Mouse (Mus musculus): ENCODE measurements at regions not wholly inside any gene's neighbourhood (a gene's known extent, or its start where the extent isn't known, plus 50 kb on each side); places are given as distances from the start of the nearest gene placed in this dataset.

DNA sequence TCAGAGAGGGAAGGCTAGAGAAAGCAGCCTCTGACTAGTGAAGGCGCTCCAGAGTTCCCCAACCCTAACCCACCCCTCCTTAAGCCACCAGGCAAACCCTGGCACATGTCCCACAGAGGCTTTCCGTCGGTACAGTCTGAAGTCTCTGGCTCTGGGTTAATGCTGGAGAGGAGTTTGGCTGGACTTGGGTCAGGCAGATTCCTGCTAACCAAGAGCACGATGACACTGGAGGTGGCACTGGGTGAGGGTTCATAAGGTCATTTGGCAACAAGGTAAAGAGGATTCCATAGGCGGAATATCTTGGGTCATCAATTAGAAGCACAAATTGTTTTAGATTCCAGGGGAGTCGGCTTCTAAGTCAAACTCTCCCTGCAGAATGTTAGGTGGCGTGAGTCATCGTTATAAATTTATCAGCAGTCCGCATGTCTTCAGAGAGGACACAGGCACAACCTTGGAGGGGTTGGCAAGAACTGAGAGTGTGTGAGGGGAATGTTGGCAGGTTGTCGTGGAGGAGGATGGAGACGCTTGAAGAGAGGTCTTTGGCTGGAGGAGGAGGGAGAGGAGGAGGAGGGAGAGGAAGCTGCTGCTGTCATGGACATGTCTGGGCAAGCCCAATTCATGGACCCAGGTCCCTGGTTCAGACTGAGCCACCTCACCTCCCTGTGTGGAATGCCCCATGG, 138.4 kb downstream of the Utp6 start:
- DNase-seq = no peak

DNA sequence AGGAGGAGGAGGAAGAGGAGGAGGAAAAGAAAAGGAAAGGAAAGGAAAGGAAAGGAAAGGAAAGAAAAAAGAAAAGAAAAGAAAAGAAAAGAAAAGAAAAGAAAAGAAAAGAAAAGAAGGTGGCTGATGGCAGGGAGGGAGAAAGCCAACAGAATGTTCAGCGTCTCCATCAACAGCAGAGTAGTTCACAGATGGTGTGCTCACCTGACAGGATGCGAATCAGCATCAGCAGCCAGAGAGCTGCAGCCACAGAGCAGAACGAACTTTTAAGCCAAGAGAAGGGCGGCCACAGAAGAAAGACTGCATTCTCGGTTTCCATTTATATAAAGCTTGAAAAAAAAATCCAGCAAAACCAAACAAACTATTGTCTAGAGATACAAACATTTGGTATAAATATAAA, 140.2 kb downstream of the Utp6 start:
- DNase-seq = no peak

DNA sequence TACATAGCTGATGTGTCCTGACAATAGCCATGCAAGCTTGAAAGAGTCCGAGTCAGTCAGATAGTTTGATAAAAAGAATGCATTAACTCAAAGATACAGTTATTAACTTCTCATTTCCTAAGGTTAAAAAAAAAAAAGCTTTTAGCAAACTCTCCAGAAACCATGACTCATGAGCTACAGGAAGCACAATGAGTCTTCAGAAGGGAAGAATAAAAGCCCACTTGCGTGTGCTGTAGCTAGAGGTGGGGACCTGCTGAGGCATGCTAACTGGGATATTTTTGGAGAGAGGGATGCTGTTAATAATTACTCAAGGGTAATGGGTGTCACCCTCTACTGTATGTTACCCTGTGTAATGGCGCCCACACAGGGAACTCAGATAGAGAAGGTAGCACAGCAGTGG, 147.0 kb downstream of the Utp6 start:
- no peak for DNase-seq

DNA sequence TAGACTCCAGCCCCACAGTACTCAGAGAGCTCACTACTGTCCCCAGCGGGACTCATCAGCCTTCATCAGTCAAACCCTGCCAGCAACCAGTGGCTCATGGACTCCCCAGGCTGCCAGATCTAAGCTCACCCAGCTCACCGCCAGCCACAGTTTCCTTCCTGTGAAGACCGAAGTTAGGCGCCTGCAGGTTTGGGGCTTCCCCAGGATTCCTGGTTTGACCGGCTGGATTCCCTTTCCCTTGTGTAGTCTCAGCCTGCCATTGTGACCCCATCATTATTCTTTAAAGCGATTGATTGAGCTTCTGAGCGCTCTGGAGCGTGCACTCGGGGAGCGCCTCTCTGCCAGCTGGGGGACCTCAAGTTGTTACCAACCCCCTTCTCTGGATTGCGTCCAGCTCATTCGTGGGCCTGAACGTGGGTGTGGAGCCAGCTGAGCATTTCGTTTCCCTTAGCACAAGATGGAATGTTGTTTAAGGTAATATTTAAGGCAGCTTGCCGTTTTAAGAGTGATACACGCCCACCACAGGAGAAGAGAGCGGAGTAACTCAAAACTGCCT, 155.2 kb downstream of the Utp6 start:
- peak; percentile 15 to 29 for DNase-seq

DNA sequence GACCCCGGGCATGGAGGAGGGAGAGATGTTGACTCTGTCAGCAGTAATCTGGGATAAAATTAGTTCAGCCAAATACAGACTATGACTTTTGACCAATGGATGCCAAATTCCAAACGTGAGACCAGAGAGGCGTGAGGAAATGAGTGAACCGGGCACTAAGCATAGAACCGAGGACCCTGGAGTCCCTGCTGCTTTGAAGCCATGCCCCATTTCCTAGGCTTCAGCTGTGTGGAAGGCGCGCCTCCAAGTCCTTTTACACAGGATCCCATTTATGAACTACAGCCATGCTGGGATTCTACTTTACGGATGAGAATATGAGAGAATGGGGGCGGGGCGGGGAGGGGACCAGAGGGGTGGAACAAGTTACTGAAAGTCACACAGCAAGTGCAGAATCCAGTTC, 155.8 kb downstream of the Utp6 start:
- DNase-seq = no peak

DNA sequence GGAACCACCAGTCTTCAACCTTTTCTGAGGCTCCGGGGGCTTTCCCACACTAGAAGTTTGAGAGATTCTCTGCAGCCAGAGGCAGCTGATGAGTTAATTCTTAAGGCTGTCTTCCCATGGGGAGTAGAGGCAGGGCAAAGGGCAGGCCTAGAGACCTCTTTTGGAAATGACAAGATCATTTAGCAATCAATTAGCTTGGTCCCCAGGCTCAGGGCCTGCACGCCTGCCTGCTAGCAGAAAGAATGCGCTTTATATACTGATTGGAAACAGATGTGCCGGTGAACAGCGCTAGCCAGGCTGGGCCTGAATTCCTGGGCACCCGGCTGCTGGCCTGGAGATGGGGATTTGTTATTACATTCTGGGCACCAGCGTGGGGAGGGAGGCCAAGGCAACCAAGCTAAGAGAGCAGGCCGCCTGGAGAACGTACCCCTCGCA, 156.2 kb downstream of the Utp6 start:
- no peak for DNase-seq

DNA sequence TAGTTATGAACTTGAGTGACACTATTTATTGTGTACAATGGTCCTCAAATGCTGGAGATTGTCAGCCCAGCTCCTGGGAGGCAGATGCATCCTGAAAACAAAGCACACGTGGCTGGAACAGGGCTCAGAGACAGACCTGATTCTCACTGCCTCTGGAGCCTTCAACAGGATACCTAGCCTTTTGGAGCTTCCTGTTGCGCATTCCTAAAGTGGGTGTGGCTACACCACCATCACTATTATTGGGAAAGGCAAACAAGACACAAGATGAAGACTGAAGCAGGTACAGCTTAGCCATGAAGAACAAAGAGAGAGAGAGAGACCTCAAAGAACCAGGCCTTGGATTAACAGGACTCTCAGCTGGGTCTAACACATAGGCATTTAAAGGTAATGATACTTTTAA, 158.2 kb downstream of the Utp6 start:
- no peak for DNase-seq

DNA sequence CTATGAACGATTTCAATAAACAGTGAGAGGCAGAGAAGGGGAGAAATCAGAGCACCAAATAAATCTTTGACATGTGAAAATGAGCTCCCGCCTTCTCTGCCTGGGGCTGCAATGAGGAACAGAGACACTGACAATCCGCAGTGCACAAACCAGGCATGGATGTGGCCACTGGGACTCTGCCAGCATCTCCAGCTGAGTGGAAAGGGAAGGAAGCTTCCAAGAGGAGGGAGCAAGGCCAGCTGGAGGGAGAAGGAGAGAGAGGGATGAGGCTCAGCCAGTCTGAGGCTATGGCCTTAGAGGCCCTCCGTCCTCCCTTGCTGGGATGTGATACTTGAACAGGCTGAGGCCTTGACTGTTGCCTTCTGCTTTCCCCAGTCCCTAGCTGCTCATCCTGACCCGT, 159.2 kb downstream of the Utp6 start:
- no peak for DNase-seq

DNA sequence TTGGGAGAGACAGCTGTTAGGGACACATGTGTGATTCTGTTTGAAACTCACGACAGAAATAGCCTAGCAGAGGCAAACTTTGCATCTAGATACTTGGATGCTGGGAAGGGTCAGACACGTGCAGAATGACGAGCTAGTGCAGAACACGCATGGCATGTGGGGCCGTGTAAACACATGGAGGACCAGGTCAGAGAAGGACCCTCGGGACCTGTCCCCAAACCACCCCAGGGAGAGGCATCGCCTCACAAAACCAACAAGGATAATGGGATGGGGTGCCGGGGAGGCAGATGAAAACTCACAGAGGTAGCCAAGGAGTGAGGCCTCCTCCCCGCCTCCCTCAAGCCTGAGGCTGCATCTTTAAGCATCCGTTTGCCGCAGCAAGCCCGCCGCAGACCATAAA, 159.6 kb downstream of the Utp6 start:
- DNase-seq = no peak

DNA sequence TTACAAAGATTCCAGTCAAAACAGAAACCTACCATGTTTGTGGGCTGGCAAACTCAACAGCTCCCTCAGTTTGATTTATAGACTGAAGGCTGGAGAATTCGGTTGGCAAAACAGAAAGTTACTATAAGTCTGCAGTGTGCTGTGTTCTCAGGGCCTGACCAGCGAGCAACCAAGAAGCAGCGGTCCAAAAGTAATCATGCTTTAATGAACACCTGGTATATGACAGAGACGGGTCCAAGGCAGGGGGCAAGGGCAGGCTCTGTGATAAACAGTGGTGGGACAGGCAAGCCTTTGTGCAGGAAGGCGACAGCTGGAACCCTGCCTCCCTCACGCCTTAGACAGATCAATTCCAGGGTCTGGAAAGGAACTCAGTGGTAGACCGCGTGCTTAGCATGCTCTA, 161.9 kb downstream of the Utp6 start:
- DNase-seq = no peak

DNA sequence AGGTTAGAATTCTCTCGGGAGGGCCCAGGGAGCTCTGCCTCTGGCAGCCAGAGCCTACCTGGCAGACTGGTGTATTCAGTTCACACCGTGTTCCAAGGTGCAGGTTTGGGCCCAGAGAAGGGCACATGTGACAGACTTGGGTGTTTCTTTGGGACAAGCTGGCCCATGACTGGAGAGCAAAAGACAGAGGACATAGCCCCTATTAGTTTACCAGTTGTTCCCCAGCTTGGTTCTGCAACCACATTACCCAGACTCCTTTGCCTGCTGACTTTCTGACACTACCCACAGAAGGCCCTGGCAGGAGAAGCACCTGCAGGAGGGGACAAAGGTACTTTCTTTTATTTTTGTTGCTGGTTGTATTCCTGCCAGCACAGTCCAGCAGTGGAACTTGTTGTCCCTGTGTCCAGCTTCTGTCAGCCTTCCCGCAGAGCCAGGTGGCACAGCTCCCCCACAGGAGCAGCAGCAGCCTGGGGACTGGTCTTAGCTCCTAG, 173.9 kb downstream of the Utp6 start:
- DNase-seq = no peak

DNA sequence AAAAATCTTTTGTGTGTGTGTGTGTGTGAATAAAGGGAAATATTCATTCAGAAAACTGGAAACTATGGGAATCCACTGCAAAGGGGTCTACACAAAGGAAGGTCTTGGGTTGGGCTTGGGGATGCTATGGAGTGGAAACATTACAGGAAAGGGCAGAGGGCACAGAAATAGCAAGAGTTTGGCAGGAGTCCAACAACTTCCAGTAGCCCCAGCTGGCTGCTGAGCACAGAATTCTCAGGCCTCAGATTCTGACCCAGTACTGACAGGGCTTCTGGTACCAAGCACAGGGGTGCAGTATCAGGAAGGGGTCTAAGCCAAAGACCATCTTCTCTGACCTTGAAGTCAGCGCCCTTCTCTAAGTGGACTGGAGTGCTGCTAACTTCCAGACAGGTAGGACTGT, 174.4 kb downstream of the Utp6 start:
- no peak for DNase-seq

DNA sequence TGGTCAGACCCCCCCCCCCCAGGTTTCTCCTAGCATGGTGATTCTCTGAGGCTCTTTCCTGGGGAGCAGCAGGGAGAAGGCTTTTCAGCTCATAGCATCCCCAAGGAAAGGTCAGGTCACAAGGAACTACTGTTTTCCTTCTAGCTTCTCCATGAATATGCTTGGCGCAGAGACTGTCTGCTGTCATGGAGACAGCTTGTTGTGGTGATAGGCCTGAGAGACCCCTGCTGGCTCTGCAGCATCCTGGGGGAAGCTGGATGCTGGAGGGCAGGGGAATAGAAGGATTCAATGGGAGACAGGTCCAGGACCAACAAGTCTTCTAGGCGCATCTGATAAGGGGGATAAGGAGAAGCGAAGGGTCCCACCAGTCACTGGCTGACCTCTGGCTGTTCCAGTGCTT, 178.1 kb downstream of the Utp6 start:
- no peak for DNase-seq

DNA sequence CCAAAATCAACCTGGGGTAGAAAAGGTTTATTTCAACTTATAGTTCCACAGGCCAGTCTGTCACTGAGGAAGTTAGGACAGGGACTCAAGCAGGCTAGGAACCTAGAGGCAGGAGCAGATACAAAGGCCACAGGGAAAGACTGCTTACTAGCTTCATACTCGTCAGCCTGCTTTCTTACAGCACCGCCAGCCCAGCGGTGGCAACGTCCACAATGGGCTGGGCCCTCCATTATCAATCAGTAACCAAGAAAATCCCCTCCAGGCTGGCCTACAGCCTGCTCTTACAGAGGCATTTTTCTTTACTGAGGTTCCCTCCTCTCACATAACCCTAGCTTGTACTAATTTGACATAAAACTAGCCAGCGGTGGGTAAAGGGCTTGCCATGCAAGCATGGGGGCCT, 180.2 kb downstream of the Utp6 start:
- DNase-seq = no peak

DNA sequence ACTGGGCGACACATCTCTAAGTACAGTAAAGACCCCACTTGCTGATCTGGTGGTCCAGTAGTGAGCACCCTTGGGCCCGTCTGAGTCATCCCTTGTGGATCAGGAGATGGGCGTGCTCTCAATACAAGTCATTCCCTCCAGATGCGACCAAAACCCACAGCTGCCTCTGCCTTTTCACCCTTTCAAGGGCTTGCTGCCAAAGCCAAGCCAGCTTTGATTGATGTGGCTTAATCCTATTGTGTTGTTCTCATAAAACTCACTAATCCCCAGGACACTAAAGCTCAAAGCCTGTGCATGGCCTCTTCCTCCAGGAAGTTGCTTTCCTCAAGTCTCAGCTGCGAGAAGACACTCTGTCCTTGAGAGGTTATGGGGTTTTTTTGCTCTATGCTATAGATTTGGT, 182.4 kb downstream of the Utp6 start:
- no peak for DNase-seq

DNA sequence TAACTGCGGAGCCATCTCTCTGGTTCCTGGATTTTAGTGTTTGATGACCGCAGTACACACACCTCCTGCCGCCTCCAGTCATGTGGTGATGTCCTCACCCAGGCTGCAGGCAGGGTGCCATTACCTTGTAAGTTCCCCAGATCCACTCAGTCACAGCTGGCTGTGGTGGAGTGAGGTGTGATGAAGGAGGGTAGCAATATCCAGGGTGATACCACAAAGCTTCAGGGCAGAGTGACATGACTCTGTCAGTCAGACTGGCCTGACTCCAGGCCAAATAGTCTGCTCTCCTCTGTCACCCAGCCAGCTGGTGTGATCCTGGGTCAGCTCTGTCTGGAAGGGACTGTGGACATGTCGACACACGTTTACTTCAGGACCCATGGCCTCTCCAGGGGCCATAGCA, 183.7 kb downstream of the Utp6 start:
- no peak for DNase-seq

DNA sequence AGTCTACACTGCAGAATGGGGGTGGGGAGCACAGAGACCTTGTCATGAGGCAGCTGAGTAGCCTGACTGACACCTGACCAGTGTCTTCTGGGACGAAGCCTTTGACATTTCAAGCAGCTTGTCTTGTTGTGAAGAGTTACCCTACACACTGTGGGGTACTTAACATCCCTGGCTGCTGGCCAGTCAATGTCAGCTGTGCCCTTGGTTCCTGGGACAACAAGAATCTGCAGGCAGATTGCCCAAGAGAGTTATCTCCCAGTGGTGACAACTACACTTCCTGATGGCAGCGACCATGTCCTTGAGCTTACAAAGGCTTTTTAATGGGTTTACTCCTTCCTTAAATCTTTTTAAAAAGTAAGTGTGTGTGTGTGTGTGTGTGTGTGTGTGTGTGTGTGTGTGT, 184.2 kb downstream of the Utp6 start:
- DNase-seq = no peak

DNA sequence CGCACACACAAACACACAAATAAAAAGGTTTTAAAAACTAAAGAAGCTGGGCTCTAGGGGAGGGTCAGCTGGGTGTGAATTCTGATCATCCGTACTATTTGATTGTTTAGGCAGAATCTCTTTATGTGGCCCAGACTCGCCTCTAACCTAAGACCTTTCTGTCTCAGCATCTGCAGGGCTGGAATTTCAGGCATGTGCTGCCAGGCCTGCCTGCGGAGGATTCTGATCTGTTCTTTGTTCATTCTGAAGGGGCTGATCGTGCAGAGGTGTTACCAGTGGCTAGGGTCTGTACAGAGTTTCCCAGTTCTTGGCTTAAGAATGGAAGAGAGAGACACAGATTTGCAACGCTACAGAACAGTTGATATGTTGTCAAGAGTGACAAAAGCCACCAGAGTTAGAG, 185.6 kb downstream of the Rab11fip4 start:
- DNase-seq = no peak

DNA sequence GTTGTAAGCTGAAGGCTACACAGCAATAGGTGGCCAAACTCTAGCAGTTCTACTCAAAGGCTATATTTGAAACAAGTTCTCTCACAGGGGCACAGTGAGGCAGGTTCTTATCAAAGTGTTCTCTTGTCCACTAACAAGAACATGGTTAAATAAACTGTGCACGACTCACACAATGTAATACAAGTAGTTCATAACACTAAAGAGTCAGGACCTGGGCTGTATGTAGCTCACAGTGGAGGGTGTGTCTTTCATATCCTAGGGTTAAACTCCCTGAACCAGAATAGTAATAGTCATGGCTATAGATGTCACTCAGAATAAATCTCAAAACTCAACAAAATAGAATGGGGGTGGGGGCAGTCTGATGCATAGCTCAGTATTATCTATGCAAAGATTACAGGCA, 182.7 kb downstream of the Rab11fip4 start:
- no peak for DNase-seq

DNA sequence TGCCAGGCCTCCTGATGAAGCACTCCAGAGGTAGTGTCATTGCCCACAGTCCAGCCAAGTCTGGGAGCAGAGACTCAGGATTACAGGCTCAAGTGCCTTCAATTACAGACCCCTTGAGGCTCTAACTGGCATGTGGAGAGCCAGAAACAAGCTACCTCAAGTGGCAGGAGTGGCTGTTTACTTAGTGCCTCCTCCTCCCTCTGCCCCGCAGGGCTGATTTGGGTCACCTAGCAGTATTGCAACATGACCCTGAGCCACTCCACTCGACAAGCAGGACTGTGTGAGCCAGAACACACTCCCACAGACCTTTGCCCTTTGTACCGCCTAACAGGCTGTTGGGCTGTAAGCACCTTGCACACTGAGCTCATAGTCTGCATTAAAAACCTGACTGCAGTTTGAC, 180.4 kb downstream of the Rab11fip4 start:
- no peak for DNase-seq

DNA sequence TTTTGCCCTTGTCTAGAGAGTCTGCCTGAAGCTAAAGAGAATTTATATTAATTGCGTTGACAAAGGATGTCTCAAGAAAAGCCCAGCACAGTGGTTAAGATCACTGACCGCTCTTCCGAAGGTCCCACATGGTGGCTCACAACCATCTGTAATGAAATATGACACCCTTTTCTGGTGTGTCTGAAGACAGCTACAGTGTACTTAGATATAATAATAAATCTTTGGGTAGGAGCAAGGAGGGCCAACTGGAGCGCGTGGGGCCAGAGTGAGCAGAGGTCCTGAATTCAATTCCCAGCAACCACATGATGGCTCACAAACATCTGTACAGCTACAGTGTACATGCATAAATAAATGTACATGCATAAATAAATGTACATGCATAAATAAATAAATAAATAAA, 176.1 kb downstream of the Rab11fip4 start:
- DNase-seq = no peak

DNA sequence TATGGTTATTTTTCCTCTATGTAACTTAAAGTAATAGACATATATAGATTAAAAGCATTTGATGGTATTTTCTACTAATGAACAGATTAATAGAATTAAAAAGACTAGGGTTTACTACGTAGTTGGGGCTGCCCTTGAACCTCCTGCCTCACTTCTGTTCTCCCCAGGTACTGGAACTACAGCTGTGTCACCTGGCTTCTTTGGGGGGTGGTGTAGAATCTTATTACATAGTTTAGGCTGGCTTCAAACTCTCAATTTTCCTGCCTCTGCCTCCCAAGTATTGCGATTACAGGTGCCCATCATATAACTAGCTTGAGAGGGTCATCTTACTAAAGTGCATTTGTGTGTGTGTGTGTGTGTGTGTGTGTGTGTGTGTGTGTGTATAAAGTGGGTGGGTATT, 175.0 kb downstream of the Rab11fip4 start:
- DNase-seq = no peak

DNA sequence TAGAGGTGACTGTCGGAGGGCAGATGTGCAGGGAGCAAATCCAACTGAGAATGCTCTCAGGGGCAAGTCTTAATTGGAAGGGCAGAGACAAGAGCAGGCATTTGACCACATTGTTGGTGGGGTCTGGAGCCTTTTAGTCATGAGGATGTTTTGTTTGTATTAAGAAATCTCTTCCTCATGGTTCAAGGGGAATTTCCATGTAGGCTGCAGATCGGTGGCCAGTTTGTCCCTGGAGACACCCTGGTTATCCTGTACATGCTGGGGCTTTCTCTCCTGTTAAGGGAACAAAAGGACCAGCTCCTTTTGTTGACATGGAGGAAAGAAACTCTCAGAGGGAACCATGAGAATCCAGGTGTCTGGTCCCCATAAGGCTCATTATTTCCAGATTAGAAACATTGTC, 174.4 kb downstream of the Rab11fip4 start:
- DNase-seq = no peak

DNA sequence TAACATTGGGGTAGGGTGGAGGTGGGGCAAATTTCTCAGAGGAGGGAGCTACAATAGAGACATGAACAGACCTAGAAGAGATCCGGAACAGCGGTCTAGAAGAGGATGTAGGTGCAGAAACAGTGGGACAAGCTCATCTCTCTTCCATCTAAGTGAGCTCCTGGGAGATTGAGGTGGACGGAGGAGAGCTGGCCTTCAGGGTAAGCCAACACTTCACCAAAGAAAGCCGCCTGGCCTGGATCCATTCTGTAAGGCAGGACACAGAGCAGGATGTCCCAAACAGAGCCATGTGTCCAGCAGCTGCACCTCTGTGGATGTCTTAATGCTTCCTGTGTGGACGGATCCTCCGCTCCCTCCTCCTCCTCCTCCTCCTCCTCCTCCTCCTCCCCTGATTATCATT, 173.0 kb downstream of the Rab11fip4 start:
- DNase-seq = no peak

DNA sequence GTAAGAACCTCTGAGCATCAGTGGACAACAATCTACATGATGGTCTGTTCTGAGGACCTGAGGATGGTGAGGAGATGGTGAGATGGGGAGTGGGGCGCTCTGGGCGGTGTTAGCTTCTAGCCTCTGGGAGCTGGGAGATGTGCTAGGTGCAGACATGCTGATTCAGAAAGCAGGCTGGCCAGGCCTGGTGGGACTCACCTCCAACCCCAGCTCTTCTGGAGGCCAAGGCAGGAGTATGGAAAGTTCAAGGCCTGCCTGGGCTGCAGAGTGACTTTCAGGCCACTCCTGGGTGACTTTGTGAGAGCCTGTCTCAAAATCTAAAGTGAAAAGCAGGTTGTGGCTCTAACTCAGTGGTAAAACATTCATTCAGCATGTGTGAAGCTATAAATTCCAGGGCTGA, 171.6 kb downstream of the Rab11fip4 start:
- no peak for DNase-seq

Data from thymus, postnatal 36 days (tissue).